Mouse (Mus musculus) kidney, embryonic 16.5 days (tissue): ENCODE measurements around the gene Socs2. TPM values are rescaled to one million over a fixed set of nuclear protein-coding genes. Genes with fewer than 3 reads are reported as not detected.

ENCODE experiments used
- ATAC-seq: fragments of 200-750 bp; cut with Nextera tagmentation; 2 replicates; pipeline ENCODE4 v1.8.0; 2017; ENCODE audit warnings: moderate TSS enrichment; ENCODE audit not compliant: low FRiP score, low TSS enrichment
- H3K27ac ChIP-seq: fragments of 300-500 bp; sonication (generic); 2 replicates; pipeline ENCODE4 v1.5.1; 2014; ENCODE audit warnings: low read length
- H3K27me3 ChIP-seq: fragments of 300-500 bp; sonication (generic); 2 replicates; pipeline ENCODE4 v1.6.1; 2014; ENCODE audit warnings: low read length, control low read depth, mixed read lengths; ENCODE audit not compliant: insufficient read depth
- H3K36me3 ChIP-seq: fragments of 300-500 bp; sonication (generic); 2 replicates; pipeline ENCODE4 v1.6.1; 2014; ENCODE audit warnings: low read length, control low read depth, mixed read lengths; ENCODE audit not compliant: insufficient read depth
- H3K4me1 ChIP-seq: fragments of 300-500 bp; sonication (generic); 2 replicates; pipeline ENCODE4 v1.6.1; 2014; ENCODE audit warnings: low read length, control low read depth, mixed read lengths; ENCODE audit not compliant: insufficient read depth
- H3K4me2 ChIP-seq: fragments of 300-500 bp; sonication (generic); replicated peaks from 2 replicates; pipeline ENCODE4 v1.6.1; 2014; ENCODE audit warnings: low read depth, low read length
- H3K4me3 ChIP-seq: fragments of 300-500 bp; sonication (generic); 2 replicates; pipeline ENCODE4 v1.5.1; 2014; ENCODE audit warnings: mild to moderate bottlenecking, low read length
- H3K9ac ChIP-seq: fragments of 300-500 bp; sonication (generic); replicated peaks from 2 replicates; pipeline ENCODE4 v1.6.1; 2014; ENCODE audit warnings: low read length
- H3K9me3 ChIP-seq: fragments of 300-500 bp; sonication (generic); 2 replicates; pipeline ENCODE4 v1.6.1; 2016; ENCODE audit warnings: low read length, control low read depth
- WGBS: fragments of 180-500 bp; shearing (Covaris S2); extraction: QIAGEN DNeasy Blood & Tissue Kit; methylation state at CpG from one replicate; pipeline ENCODE4 v1.1.7; 2014; 5-methylcytosine and 5-hydroxymethylcytosine counted together
- polyA plus RNA-seq: library from polyadenylated mRNA; unstranded; fragments of >200 nt; fragmentation: Nextera tagmentation; extraction: Ambion mirVana; gene quantifications from 2 replicates; pipeline ENCODE4 v1.2.1, GENCODE M21; 2015

Socs2 gene
- polyA plus RNA-seq, 1 experiment from 2014 or later, result 27.2 TPM

DNA sequence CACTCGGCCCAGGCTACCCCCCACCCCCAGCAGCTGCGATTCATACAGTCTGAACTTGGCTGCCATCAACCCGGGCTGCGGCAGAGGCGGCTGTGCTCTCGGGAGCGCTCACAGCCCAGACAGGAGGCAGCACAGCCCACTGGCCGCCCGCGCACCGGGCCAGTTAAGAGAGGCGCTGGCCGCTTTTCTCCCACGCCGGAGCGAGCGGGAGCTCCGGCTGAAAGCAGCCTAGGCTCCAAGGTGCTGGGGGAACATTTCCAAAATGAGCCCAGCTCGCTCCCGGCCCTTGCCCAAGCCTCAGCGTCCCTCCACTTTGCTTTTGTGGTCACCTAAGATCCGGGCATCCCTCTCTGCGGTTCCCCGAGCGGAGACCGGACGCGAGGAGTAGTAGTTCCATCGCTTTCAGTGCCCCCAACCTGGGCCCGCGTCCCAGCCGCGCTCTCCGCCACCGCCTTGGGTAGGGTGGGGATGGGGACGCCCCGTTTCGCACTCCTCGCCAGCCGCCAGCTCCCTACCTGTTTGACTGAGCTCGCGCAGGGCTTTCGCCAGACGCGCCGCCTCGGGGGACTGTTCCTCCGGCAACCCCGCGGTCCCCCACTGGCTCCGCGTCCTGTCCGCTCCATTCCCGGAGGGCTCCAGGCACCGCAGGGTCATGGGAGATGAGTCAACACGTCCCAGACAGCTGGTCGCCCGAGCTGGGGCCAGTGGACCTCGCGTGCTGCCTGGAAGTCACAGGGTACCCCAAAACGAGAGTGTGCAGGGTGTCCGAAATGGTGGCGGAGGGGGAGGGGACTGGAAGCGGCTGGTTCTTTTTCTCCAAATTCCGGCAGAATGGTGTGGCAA, 2.4 kb downstream of the Socs2 start:
- H3K4me1 ChIP-seq, result peaks cover 16% of the 10 kb centered on the region
- no peaks in the 10 kb centered on the region for H3K36me3 ChIP-seq
- WGBS, result under 1% methylated on average over 62 of the region's 65 CpGs
- peak overlapping the region; percentile 81 for H3K9ac ChIP-seq
- H3K4me2 ChIP-seq, result peak overlapping the region; percentile 97
- peak overlapping the region; percentile 76 for H3K4me3 ChIP-seq
- H3K27ac ChIP-seq, result no peak overlapping the region
- ATAC-seq, result no peak
- H3K9me3 ChIP-seq, result no peaks in the 10 kb centered on the region
- H3K27me3 ChIP-seq, result peaks cover 35% of the 10 kb centered on the region

DNA sequence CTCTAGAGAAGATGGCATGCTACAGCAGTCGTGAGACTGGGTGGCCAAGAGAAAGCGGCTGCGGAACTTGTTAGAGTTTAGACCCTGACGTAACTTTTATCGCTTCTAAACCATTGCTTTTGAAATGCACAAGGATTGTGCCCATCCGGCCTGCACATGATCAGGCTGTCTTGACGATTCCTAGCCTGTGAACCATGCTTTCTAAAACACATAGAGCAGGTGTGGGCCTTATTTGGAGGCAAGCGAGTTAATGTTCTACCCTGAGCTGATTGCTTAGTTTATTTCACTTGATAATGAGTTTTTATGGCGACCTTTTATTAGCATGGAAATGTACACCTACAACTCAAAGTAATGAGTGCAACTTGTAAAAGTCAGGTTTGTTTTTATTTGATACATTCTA, 5.8 kb downstream of the Socs2 start:
- Histone ChIP-seq H3K4me3 (no peak overlapping the region), H3K27me3 (peaks cover 56% of the 10 kb centered on the region), H3K4me2 (no peak overlapping the region), H3K36me3 (no peaks in the 10 kb centered on the region), H3K27ac (no peak overlapping the region), H3K4me1 (peaks cover 9% of the 10 kb centered on the region), H3K9ac (no peak overlapping the region), H3K9me3 (no peaks in the 10 kb centered on the region)
- 71% methylated on average over 9 of the region's 9 CpGs for WGBS
- ATAC-seq, result no peak

DNA sequence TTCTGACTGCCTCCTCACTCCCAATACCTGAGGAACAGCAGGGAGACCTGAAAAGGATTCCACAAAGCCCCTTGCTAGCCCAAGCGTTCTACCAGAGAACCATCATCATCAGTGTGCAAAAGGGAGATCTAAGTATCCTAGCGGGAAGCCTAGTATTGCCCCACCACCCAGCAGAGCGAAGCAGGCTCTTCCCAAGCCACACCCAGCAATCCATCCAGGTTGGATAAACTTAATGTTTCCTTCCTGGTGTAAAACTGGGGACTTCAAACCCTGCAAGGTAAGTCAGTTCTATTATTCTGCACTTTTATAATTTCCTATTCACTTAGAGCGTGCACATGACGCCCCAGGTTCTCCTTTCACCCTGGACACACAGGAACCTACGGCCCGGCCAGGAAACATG, 6.3 kb downstream of the Socs2 start:
- 79% methylated on average over 7 of the region's 7 CpGs for WGBS

DNA sequence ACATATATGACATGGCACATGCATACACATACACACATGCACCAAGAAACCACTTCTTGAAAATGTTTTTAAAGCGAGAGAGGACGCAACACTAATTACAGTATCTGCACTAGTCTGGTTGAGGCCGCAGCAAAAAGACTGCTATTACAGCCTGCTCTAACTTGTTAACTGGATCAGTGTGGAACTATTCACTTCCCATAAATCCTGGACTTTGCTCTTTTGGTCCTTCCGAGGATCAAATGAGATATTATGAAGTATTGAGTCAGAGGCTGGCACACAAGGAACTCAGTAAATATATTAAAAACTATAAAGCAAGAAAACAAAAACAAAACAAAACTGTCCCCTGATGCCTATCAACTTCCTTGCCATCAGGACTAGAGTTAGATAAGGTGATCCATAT, 6.8 kb downstream of the Socs2 start:
- WGBS, result 80% methylated on average over 4 of the region's 4 CpGs
- no peak overlapping the region for H3K27ac ChIP-seq
- H3K9ac ChIP-seq, result no peak overlapping the region
- H3K36me3 ChIP-seq, result no peaks in the 10 kb centered on the region
- H3K4me1 ChIP-seq, result peaks cover 2% of the 10 kb centered on the region; the same call in 1 of the 2 replicates
- H3K9me3 ChIP-seq, result no peaks in the 10 kb centered on the region
- H3K4me3 ChIP-seq, result no peak overlapping the region
- no peak for ATAC-seq
- no peak overlapping the region for H3K4me2 ChIP-seq
- peaks cover 55% of the 10 kb centered on the region for H3K27me3 ChIP-seq

More for the DNA sequence above, 6.3 kb downstream of the Socs2 start:
- no peak overlapping the region for H3K27ac ChIP-seq
- no peak overlapping the region for H3K4me3 ChIP-seq
- no peaks in the 10 kb centered on the region for H3K9me3 ChIP-seq
- no peak overlapping the region for H3K9ac ChIP-seq
- no peaks in the 10 kb centered on the region for H3K36me3 ChIP-seq
- no peak overlapping the region for H3K4me2 ChIP-seq
- peaks cover 7% of the 10 kb centered on the region for H3K4me1 ChIP-seq
- H3K27me3 ChIP-seq, result peaks cover 55% of the 10 kb centered on the region
- ATAC-seq, result no peak

DNA sequence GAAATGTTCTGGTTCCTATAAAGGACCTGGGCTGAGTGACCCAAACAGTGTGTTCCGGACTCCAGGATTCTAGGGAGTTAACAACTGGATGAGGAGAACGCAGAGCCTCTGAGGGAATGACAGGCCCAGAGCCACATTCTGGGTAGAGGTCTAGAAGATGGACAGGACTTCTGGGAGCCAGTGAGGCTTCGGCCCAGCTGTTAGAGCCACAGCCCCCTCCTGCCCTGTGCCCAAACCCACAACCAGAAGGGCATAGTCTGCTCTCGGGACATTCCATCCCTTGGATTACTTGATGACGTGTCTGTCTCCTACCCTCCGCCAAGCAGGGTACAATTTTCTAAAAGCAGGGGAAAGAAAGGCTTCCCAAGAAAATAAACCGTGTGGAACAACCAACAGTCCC, 7.8 kb downstream of the Socs2 start:
- no peak for ATAC-seq
- Histone ChIP-seq H3K4me2 (no peak overlapping the region), H3K36me3 (no peaks in the 10 kb centered on the region), H3K9ac (no peak overlapping the region), H3K27ac (no peak overlapping the region), H3K9me3 (no peaks in the 10 kb centered on the region), H3K4me3 (no peak overlapping the region), H3K4me1 (no peaks in the 10 kb centered on the region), H3K27me3 (peaks cover 52% of the 10 kb centered on the region)
- WGBS, result 62% methylated on average over 7 of the region's 7 CpGs

DNA sequence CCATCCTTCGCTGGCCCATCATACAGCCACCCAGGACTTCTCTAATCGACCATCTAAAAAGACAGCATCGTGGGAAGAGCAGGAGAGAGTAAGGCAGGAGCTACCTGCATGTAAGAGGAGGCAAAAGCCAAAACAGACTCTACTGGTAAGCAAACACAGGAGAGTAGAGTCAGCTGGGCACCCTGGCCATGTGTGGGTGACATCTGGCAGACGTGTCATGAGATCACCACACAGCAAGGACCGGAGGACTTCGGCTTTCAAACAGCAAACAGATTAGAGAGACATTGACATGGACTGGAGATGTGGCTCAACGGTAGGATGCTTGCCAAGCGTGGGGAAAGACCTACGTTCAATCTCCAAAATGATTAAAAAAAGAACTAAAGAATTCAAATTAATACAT, 8.5 kb downstream of the Socs2 start:
- no peaks in the 10 kb centered on the region for H3K4me1 ChIP-seq
- no peak overlapping the region for H3K4me3 ChIP-seq
- WGBS, result 72% methylated on average over 9 of the region's 9 CpGs
- no peak overlapping the region for H3K9ac ChIP-seq
- H3K9me3 ChIP-seq, result no peaks in the 10 kb centered on the region
- ATAC-seq, result no peak
- H3K27me3 ChIP-seq, result peaks cover 50% of the 10 kb centered on the region
- H3K36me3 ChIP-seq, result no peaks in the 10 kb centered on the region
- no peak overlapping the region for H3K4me2 ChIP-seq
- no peak overlapping the region for H3K27ac ChIP-seq

DNA sequence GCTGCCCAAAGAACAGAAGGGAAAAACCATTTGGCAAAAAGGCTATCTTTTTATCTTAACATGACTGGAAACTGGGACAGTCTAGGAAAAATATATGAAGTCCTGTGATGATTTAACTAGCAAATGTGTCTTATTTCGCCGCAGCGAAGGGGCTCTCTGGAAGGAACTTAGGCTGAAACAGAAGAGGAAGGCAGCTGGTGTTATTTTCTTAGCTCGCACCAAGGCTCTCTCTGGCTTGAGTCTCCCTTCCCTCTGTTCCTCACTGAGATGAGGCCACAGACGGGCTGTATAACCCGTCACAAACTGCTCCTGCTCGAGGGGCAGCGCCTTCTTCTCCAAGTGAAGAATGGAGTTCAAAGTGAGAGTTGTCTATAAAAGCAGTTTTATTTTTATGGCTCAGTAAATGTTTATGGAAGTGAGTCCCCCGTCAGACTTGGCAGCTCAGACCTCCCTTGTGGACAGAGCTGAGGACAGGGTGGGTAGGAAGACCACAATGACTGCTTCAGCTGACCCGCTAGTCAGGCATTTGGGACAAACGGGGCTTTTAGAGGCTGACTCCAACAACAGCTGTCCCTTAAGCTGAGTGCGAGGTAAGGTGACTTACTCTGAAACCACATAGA, 9.3 kb downstream of the Socs2 start:
- WGBS, result 21% methylated on average over 12 of the region's 12 CpGs
- peaks cover 47% of the 10 kb centered on the region for H3K27me3 ChIP-seq

DNA sequence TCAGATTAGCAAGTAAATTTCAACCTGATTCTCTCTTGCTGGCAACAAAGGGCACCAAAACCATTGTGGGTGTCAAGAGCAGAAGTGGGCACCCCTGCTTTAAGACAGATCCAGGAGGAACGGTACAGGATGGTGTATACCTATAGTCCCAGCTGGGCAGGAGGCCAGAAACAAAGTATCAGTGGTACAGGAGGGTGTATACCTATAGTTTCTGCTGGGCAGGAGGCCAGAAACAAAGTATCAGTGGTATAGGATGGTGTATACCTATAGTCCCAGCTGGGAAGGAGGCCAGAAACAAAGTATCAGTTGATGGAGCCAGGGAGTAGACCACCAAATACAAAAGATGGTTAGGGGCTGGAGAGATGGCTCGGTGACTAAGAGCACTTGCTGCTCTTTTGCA, 12.2 kb downstream of the Socs2 start:
- ATAC-seq, result no peak
- H3K27me3 ChIP-seq, result peaks cover 44% of the 10 kb centered on the region
- 83% methylated on average over 2 of the region's 2 CpGs for WGBS

More for the DNA sequence above, 9.3 kb downstream of the Socs2 start:
- no peaks in the 10 kb centered on the region for H3K9me3 ChIP-seq
- no peaks in the 10 kb centered on the region for H3K36me3 ChIP-seq
- ATAC-seq, result no peak
- H3K27ac ChIP-seq, result no peak overlapping the region
- H3K4me3 ChIP-seq, result no peak overlapping the region
- no peak overlapping the region for H3K9ac ChIP-seq
- H3K4me1 ChIP-seq, result no peaks in the 10 kb centered on the region
- no peak overlapping the region for H3K4me2 ChIP-seq

DNA sequence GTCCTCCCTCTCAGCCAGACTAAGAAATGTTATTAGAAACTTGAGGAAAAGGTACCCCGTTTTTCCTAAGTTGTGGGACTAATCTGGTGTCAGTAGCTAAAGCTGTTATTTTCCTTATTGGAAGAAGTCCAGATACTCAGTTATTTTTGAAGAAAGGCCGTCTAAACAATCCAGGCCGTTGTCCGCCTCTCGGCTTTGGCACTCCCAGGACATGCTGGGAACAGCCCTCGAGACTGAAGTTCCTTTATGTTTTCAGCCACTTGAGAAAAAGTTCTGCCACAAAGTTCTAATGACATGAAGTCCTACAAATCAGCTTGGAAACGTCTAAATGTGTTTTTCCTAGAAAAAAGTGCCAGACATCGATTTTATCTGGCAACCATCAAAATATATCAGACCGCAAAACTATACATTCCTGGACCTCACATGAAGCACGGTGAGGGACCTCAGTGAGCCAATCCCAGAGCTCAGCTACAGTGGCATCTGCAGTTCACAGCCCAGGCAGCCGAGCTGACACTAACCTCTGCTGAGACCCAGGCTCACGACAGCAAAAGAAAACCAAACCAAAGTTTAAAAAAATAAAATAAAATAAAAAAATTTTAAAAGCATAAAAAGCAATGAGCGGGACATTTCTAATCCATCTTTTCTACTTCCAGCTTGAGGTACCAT, 17.2 kb downstream of the Socs2 start:
- whole genome bisulfite sequencing, result 48% methylated on average over 13 of the region's 13 CpGs
- Histone ChIP-seq H3K4me1 (peaks cover 20% of the 10 kb centered on the region), H3K9me3 (no peaks in the 10 kb centered on the region), H3K4me2 (no peak overlapping the region), H3K9ac (no peak overlapping the region), H3K27me3 (peaks cover 50% of the 10 kb centered on the region), H3K27ac (no peak overlapping the region), H3K4me3 (no peak overlapping the region), H3K36me3 (no peaks in the 10 kb centered on the region)
- ATAC-seq, result no peak

More for the DNA sequence above, 12.2 kb downstream of the Socs2 start:
- H3K27ac ChIP-seq, result no peak overlapping the region
- H3K9ac ChIP-seq, result no peak overlapping the region
- no peak overlapping the region for H3K4me3 ChIP-seq
- H3K4me1 ChIP-seq, result no peaks in the 10 kb centered on the region
- H3K9me3 ChIP-seq, result no peaks in the 10 kb centered on the region
- H3K4me2 ChIP-seq, result no peak overlapping the region
- no peaks in the 10 kb centered on the region for H3K36me3 ChIP-seq
